Mouse (Mus musculus) lung, postnatal 25 days (tissue): ENCODE measurements around the gene Spata48.

ENCODE experiments used
- DNase-seq: peaks from one replicate; pipeline ENCODE4 v3.0.0; 2022; ENCODE audit warnings: low spot score

The Spata48 gene

DNA sequence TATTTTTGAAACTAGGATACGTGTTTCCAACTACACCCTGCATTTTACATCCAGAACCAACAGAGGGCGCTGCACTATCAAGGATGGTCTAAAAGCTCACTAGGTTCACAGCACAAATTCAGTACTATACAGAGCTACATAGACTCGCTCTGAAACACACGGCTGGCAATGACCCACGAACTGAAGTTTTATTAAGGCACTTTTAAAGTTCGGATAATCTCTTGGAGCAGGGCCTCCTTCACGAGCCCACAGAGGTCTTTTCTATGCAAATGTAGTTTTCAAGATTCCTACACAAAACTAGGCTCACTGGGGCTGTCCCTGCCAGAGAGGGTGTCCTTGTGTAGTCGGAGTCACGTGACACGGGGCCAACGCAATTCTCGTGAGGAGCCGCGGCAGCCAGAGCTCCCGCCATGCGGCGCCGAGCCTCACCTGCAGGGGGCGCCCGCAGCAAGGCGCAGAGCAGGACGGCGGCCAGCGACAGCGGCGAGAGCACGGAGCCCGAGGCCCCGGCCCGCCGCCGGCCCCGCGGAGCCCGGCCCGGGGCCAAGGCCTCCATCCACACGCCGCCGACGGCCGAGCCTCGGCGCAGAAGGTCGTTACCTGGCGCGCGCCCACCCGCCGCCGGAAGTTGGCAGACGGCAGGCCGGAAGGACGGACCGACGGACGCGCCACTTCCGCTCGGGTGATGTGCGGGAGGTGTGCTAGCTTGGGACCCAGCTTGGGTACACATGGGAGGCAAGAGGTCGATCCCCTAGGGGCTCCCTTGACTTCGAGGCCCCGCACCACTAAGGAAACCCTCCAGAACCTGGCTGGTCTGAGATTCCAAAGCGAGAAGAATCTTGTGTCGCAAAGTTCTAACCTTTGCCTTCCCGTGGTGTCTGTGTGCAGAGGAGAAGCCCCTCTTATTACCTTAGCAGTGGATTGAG, at the start of gene Spata48, which contains the start of gene Zpbp:
TSS of gene Spata48 (plus strand) at position 460 of the 926 bp plus-strand sequence.
TSS of gene Zpbp (minus strand) at position 774 of the 926 bp plus-strand sequence.
- peak; percentile 89 for DNase-seq

DNA sequence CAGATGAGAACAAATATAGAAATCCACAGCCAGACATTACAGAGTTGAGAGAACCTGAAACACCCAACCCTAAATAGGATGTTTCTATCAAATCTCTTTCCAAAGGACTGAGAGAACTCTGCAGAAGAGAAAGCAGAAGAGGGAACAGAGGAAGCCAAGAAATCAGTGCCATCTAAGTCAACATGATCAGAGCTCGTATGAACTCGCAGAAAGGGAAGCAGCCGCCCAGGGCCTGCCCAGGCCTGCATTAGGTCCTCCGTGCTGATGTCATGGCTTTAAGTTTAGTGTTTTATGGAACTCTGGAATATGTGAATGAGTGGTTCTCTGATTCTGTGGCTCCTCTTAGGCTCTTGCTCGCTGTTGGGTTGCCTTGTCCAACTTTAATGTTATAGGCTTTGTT, 47.7 kb upstream of the Spata48 start:
- no peak for DNase-seq

DNA sequence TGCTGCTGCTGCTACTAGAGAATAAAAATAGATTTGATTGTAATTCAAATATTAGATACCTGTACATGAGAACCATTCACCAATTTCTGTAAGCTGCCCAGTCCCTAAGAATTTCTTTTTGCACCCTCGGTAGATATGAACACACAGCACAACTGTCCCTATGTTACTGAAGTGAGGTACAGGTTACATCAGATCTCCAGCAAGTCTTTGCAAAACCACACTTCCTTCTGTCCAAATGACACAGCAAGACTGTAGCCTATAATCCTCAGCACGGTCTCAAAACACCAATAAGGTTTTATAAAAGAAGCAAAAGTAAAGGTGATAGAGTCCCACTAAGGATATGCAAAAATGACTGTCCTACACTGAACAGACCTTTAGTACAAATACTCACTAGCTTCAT, 44.5 kb upstream of the Spata48 start:
- no peak for DNase-seq

DNA sequence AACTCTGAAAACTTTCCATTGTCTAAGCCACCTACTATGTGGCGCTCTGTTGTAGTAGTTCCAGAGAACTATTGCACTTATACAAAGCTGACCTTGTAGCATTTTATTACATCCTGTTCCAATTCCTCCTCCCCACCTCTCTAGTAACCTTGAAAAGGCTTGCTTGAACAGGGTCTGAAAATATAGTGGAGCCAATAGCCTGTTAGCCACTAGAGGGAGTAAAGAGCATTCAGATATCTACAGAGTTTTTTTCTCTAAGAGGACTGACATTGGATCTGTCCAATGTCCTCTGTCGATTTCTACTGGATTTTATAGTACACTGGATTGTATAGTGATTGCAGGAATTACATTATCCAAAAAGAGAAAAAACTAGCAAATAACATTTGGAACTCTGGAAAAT, 6.9 kb upstream of the Spata48 start:
- DNase-seq, result peak; percentile 21

DNA sequence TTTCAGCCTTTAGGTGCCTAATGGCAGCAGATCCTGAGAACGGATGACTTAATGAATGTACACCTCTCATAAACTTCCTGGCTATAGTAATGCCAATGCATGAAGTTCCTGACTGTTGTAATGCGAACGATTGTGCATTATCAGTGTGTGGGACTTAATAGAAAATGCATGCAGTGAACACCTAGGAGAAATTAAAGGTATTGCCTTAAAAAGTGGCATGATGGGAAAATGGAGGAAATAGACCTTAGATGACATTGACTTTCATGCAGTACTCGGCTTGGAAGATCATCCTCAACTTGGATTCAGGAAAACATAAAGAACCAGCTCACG, 632 bp downstream of the Spata48 start:
- no peak for DNase-seq

DNA sequence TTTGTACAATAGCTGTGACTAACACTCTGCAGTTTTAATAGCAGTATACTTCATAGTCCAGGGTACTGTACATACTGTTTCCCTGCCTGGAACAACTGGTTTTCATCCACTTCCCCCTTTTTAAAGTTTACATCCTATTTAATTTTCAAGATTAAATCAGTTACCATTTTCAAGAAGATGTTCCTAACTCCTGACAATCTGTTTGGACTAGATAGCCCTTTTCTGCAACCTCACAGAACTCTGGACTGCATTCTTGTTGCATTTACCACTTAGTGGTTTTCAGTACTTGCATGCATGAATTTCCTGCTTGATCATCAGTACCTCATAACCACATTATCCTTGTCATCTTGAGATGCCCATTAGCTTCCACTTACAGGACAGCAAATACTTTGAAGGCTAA, 7.0 kb downstream of the Spata48 start:
- DNase-seq, result no peak

DNA sequence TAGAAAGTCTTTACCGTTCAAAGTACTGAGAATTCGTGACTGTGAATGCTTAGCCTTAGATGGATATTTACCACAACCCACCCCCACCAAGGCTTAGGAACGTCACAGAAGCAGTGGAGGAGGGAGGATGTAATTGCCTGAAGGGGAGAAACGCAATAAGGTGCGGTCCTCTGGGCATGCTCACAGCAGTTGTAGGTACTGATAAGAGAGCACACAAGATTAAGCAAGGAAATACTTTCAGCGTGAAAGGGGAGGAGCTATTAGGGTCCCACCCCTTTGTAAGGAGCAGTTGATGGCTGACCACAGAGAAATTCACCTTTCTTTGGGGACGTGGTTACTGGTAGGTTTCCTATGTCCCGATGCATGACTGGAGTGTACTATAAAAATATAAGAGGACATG, 22.5 kb downstream of the Spata48 start:
- DNase-seq, result no peak

DNA sequence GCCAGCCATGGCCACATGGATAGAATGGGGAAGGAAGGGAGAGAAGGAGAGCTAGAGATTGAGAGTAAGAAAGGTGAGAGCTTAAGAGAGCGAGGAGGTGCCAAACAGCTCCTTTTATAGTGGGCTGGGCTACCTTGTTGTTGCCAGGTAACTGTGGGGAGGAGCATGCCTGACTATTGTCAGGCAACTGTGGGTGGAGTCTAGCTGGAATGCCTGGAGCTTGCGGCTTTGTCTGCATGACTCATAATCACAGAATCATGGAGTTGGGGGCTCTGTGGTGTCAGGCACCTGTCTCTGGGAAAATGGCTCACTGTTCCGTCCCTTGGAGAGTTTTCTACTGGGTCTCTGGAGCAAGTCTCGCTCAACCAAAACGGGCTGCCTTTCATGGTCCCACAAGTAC, 30.1 kb downstream of the Spata48 start:
- DNase-seq, result no peak

DNA sequence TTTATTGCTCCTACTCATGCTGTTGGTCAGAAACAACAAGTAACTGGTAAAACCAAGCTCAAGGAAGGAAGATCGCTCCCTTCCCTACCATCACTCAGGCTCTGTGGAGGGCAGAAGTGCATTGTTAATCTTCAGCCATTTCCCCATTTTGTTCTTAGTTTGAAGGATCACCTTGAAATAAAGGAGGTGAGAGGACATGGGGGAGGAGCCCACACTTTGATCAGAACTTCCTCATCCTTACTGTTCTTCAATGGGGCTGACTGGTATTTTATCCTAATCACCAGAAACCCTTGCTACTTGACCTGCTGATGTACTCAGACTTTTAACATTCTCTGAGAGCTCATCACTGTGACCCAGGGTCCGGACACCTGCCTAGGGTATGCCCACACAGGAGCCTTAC, 33.8 kb downstream of the Spata48 start:
- DNase-seq, result no peak

DNA sequence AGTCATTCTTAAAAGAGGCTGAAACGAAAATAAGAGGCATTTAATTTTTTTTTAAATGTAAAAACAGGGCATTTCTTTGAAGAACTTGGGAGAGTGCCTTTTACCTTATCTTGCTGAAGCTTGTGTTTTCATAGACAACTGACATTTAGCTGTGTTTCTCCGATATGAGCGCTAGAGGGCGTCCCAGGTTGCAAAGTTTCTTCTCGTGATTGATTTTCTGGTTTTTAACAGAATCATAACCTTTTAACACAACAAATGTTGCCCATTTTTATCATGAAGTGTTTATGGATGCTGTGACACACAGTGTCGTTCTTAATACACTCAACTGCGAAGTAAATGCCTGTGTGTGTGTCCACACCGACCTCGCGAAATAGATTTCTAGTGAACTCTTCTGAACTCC, 38.0 kb downstream of the Spata48 start:
- no peak for DNase-seq

DNA sequence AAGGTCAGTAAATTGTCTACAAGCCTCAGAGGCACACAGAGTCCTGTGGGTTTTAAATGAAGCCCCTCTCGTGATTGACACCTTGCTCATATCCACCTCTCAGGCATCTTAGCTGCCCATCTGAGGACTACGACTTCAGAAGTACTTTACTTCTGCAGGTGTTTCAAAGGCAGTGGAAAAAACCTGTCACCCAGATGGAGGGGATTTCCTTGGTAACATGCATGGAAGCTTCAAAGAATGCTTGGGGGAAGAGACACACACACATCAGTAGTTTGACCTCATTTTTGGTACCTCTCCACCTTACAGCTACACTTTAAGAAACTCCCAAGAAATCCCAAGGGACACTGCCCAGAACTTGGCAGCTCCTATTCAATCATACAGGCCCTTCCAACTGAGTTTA, 44.3 kb downstream of the Spata48 start:
- DNase-seq, result no peak

DNA sequence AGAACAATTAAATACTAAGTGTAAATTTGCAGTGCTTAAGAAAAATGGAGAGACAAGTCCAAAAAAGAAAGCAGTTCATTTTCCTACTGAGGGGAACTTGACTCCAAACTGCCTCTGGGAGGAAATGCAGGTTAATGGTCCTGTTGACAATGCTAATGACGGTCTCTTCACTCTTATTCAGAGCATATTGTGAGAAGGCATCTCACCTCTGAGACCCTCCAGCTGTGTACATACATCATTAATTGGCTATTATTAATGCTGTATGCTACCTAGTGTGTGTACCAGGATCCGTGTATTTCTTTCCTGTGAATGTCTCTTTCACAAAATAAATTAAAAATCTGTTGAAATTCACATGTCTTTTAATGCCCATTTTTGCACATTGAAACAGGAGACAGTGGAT, 47.5 kb downstream of the Spata48 start:
- no peak for DNase-seq

DNA sequence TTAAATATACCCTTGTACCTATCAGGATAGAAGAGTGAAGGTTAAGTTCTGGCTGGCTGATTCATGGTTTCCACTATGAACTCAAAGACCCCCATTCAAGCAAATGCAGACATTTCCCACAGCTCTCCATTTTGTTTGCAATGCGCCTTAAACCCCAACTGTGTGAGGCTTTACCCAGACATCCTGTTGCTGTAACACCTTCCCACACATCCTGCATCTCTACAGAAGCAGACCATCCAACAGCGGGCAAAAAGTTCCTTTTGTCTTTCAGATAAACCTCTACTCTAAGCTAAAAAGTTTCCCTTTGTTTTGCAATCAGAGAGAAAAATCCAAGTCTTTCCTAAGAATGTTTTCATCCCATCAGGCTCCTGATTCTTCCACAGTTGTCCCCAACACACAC, 50.2 kb downstream of the Spata48 start:
- no peak for DNase-seq

DNA sequence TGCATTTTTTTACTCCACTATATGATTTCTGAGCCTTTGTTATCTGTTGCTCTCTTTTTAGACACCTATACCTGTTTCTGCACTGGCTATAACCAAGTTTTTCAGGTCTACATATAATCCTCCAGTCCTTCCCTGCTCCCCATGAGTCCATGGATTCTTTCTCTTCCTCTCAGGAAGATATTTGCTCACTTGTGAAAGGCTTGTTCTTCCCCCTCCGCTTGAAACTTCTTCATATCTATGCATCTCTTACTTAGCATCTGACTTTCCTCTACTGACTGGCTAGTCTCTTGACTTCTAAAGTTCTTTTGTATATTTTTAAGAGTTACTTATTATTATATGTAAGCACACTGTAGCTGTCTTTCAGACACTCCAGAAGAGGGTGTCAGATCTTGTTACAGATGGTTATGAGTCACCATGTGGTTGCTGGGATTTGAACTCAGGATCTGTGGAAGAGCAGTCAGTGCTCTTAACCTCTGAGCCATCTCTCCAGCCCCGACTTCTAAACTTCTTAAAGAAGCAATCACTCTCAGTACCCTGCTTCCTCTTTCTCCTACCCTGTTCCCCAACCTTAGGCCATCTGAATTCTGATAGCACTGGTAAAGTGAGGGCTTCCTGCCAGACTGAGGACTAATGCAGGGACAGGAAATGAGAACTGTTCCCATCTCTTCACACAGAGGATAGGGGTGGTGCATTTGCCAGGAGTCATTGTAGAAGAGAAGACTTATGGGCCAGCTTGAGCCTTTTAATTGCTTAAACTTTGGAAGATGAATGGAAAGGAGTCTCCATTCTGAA, 51.3 kb downstream of the Spata48 start:
- DNase-seq, result no peak

DNA sequence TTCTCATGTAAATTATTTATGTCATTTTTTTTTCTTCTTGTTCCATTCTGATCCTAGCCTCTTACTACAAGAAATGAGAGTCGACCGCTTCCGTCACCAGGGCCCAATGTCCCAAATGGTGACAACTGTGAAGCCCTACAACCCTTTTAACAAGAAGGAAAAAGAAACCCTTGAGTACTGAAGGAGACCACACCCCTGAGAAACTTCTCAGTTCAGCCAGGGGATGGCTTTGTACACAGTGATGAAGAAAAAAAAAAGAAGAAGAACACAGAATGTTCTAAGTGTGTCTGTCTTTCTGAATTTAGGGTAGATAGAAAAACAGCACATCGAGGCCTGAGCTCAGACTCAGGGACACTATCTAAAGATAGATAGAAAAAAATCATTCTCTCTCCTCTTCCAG, 53.0 kb downstream of the Spata48 start:
- no peak for DNase-seq

DNA sequence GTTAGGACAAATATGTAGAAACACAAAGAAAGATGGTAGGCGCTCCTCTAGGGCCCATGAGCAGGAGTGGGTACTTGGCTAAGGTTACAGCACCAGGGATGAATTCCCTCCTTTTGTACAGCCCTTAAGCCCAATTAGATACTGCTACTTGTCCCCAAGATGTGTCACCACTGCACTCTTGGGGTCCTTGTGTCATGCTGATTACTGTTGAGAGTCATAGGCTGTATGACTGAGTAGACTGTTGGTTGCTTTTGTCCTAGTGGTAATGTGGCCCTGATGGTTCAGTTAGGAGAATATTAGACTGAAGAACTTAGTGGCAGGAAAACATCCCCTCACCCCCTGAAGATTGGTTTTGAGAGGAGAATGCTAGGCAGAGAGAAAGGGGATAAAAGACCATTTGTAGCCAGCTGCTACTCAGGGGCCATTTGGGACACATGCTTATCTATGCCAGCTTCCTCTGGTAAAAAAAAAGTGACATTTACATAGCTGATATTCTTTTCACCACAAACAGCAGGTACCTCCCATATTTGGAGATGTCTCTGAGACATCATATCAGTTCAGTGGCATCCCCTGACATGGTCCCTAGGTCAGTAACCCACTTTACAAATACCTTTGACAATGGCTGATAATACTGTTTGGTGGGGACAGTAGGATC, 56.0 kb downstream of the Spata48 start:
- DNase-seq, result no peak

DNA sequence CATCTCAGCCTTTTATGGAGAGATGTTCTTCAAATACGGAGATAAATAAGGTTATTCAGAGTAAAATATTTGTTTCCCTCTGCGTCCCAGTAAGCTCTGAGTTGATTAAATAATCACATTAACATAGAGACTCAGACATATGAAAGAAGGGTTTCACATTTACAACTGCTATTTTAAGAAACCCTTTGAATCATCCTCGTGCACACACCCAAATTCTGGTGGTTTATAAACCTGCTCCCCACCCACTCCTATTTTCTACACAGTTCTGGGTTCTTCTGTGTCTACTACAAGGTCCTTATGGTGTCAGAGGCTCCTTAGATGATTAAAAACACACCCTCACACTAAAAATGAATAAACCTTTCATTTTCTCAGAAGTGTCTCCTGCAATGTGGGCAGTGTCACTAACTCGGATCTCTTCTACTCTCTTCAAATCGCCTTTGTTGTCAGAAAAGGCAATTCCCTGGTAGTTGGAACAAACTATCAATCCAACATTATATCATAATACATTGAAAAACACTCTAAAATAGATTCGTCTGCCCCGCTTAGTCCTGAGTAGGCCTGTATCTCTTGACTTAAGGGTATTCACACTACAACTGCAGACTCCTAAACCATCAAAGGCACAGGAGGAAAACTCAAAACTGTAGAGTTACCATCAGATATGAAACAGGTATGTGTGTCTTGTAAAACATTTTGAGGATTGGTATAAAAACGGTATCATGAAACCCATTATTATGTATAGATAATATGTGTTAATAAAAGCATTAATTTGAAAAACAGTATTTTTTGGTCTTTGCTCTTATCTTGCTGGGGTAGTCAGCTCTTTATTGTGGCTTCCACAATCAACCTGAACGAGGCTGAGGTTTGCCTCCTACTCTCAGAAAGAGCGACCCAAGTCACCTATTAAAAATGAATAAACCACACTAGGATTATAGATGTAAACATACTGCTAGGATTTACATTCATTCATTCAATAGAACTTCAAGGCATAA, 57.7 kb downstream of the Spata48 start:
- no peak for DNase-seq

DNA sequence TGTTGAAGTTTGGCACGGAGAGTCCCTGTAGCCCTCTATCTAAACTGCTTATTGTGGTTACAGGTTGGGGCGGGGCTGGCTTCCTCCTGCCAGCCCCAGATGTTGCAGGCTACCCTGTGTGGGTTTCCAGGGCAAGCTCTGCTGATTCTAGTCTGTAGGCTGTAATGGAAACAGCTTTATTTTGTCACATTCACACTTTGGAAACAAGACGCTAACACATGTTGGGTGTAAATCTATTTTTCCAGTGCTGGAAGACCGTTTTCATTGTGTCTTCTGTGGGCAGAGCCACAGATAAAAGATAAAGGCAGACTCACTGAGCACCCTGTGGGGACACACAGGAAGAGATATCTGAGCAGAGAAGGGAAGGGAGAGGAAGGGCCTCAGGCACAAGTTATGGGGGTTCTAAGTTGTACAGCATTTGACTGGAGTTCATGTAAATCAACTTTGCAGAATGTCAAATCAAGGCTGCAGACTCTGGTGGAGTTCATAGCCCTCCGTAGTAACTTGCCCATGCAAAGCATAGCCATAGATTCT, 60.1 kb downstream of the Spata48 start:
- DNase-seq, result peak; percentile 39

DNA sequence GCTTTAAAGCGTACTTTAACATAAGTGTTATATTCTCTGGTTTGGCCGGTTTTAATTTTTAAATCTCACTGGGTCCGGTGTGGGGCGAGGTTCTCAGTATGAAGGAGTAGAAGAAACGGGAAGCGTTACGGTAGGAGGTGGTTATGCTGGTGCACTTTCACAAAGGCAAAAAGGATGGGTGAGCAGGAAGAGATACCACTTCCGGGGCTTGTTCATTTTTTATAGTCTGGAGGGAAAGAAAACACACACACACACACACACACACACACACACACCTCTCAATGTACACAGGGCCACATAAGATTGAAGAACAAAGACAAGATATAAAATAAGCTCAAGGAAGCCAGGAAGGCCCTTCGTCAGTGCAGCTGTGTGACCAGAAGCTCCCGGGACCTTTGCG, 66.9 kb downstream of the Spata48 start:
- DNase-seq, result peak; percentile 23

DNA sequence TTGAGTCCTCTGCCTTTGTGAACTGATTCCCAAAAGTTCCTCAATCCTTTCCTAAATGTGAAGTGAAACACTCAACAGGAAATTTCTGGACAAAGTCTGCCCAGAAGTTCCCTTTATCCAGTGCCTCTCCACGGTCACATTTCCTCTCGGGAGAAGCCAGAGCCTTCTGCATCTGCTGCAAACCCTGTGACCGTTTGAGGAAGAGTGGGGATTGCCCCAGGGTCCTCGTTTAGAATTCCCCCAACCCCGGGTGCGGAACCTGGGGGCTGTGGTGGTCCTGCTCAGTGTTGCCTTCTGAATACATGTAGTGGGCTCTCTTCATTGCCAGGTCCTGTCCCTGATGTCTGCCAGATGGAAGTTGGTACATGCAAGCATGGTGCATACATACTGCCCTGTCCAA, 67.3 kb downstream of the Spata48 start:
- DNase-seq, result no peak

DNA sequence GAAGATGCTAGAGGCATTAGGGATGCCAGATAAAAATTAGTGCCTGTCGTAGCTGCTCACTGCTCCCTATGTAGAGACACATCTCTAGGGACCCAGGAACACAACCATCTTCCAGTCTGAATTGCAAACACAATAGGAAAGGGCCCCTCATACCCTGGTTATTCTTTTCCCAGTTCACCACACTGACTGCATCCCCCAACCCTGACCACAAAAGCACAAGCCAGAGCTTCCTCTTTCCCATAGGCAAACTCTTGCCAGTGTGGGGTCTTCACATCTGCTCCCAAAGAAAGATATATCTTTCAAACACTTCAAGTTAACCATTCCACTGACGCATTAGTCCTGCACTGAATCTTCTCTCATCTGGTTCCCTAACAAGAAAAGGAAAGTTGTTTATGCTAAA, 68.2 kb downstream of the Spata48 start:
- DNase-seq, result no peak
